Mouse (Mus musculus) embryo, embryonic 11 days (tissue): ENCODE measurements around the gene Peli2.
"Not testable (repeated sequence)": the region's sequence is repeated elsewhere in the genome, so short reads cannot be mapped to it uniquely, and the experiment has no call there.

Experiments
- DNase-seq: peaks from one replicate; pipeline ENCODE4 v3.0.0-alpha.2; 2015

Gene Peli2

GRCm38 (mm10) chr14:48120752-48121528, at the start of gene Peli2:
Gene Peli2 (plus strand): TSS chr14:48120823.
- DNase-seq: peak; percentile 88

GRCm38 (mm10) chr14:48072104-48072503, 48.5 kb upstream of the Peli2 start:
- DNase-seq: no peak

- peak; percentile 87 for DNase-seq
Observed at GRCm38 (mm10) chr14:48073247-48074161, 47.1 kb upstream of the Peli2 start.

GRCm38 (mm10) chr14:48079574-48079973, 41.0 kb upstream of the Peli2 start:
- DNase-seq: not testable (repeated sequence)

- DNase-seq: no peak
Observed at GRCm38 (mm10) chr14:48083836-48084812, 36.5 kb upstream of the Peli2 start.

GRCm38 (mm10) chr14:48086682-48087297, 33.8 kb upstream of the Peli2 start:
- DNase-seq: peak; percentile 19

GRCm38 (mm10) chr14:48087298-48087830, 33.3 kb upstream of the Peli2 start:
- DNase-seq: peak; percentile 42

GRCm38 (mm10) chr14:48090465-48090864, 30.2 kb upstream of the Peli2 start:
- DNase-seq: no peak

GRCm38 (mm10) chr14:48091160-48091559, 29.5 kb upstream of the Peli2 start:
- no peak for DNase-seq

- no peak for DNase-seq
Observed at GRCm38 (mm10) chr14:48098253-48098652, 22.4 kb upstream of the Peli2 start.

- no peak for DNase-seq
Observed at GRCm38 (mm10) chr14:48099354-48099753, 21.3 kb upstream of the Peli2 start.

- DNase-seq: no peak
Observed at GRCm38 (mm10) chr14:48106453-48106852, 14.2 kb upstream of the Peli2 start.

- no peak for DNase-seq
Observed at GRCm38 (mm10) chr14:48117986-48118385, 2.6 kb upstream of the Peli2 start.

GRCm38 (mm10) chr14:48119012-48119647, 1.5 kb upstream of the Peli2 start:
- no peak for DNase-seq

GRCm38 (mm10) chr14:48119648-48120270, 864 bp upstream of the Peli2 start:
- DNase-seq: no peak

- DNase-seq: no peak
Observed at GRCm38 (mm10) chr14:48120443-48120751, 226 bp upstream of the Peli2 start.

GRCm38 (mm10) chr14:48121529-48122517, 1.2 kb downstream of the Peli2 start:
- peak; percentile 65 for DNase-seq

GRCm38 (mm10) chr14:48124011-48124410, 3.4 kb downstream of the Peli2 start:
- no peak for DNase-seq

GRCm38 (mm10) chr14:48124816-48125215, 4.2 kb downstream of the Peli2 start:
- no peak for DNase-seq

- no peak for DNase-seq
Observed at GRCm38 (mm10) chr14:48125971-48126370, 5.3 kb downstream of the Peli2 start.
